Mouse (Mus musculus): Measurements from ENCODE around the gene Pparg. TPM values are rescaled to one million over a fixed set of nuclear protein-coding genes. Genes with fewer than 3 reads are reported as not detected.

Pparg gene
- total and polyA plus RNA-seq, 3 experiments, result not detected

- no peaks in the 10 kb centered on the region for H3K79me2 ChIP-seq (replicated peaks; ENCODE audit: control insufficient read depth, extremely low read depth, insufficient read depth, poor library complexity, severe bottlenecking)
- no peaks in the 10 kb centered on the region for H3K27me3 ChIP-seq (replicated peaks)
- dilution Hi-C loops (cut with MboI; ENCODE audit: extremely low pct_ligation_motif_present, extremely low pct_unique_long_range_greater_than_20kb, low sequenced_read_pairs) (no loop called here), in situ Hi-C loops (cut with MboI; ENCODE audit: low pct_ligation_motif_present, low pct_unique_long_range_greater_than_20kb, low sequenced_read_pairs) (loop anchor here (25.0 kb wide), 1 partner anchor 162 kb away; the partner anchor contains the start of gene Tsen2)
- no peak overlapping the region for H3K9ac ChIP-seq (ENCODE audit: insufficient read depth, low read depth)
- no peak overlapping the region for H3K4me2 ChIP-seq (ENCODE audit: insufficient read depth, low read depth, poor library complexity, severe bottlenecking)
- DNase-seq (ENCODE audit: extremely low read depth), result peak; percentile 5
- no peak overlapping the region for H3K27ac ChIP-seq (ENCODE audit: insufficient read depth, low read depth)
- no peaks in the 10 kb centered on the region for H3K36me3 ChIP-seq (replicated peaks in 1 of 2; ENCODE audit: control insufficient read depth in 1 of 2, insufficient read depth in 1 of 2, low read length in 1 of 2)
- H3K4me1 ChIP-seq (ENCODE audit: control insufficient read depth in 1 of 2, insufficient read depth in 2 of 2), result peaks cover 0 to 10% of the 10 kb centered on the region in 2 experiments; a peak in 1 of 4 replicates
- no peak overlapping the region for H3K4me3 ChIP-seq (replicated peaks in 1 of 3; ENCODE audit: low read depth in 2 of 3, low read length in 2 of 3, poor library complexity in 1 of 3)
- H3K9me3 ChIP-seq (replicated peaks; ENCODE audit: low read length), result no peaks in the 10 kb centered on the region
- TF ChIP-seq MAX (IDR thresholded peaks at IDR 0.05; ENCODE audit: low read length), result no peak
- no peak for TF ChIP-seq USF1 (IDR thresholded peaks at IDR 0.05; ENCODE audit: low read depth, low read length)
- no peak for TF ChIP-seq ZNF384 (IDR thresholded peaks at IDR 0.05; ENCODE audit: low read depth, low read length)
- no peak for TF ChIP-seq CHD2 (IDR thresholded peaks at IDR 0.05; ENCODE audit: low read length)
- TF ChIP-seq MAFK (IDR thresholded peaks at IDR 0.05; ENCODE audit: insufficient replicate concordance, low read length), result peak; percentile 27; the same call in 1 of the 2 replicates
Observed at GRCm38 (mm10) chr6:115374871-115375852, 14.4 kb downstream of the Pparg start.

GRCm38 (mm10) chr6:115380596-115380995 lies 19.8 kb downstream of the Pparg start:
- dilution Hi-C loops (cut with MboI; ENCODE audit: extremely low pct_ligation_motif_present, extremely low pct_unique_long_range_greater_than_20kb, low sequenced_read_pairs) (no loop called here), in situ Hi-C loops (cut with MboI; ENCODE audit: low pct_ligation_motif_present, low pct_unique_long_range_greater_than_20kb, low sequenced_read_pairs) (loop anchor here (25.0 kb wide), 1 partner anchor 157 kb away; the partner anchor contains the start of gene Tsen2)
- Histone ChIP-seq H3K36me3 (replicated peaks in 1 of 2; ENCODE audit: control insufficient read depth in 1 of 2, insufficient read depth in 1 of 2, low read length in 1 of 2) (no peaks in the 10 kb centered on the region), H3K79me2 (replicated peaks; ENCODE audit: control insufficient read depth, extremely low read depth, insufficient read depth, poor library complexity, severe bottlenecking) (no peaks in the 10 kb centered on the region), H3K4me3 (replicated peaks in 1 of 3; ENCODE audit: low read depth in 2 of 3, low read length in 2 of 3, poor library complexity in 1 of 3) (no peak overlapping the region), H3K4me1 (ENCODE audit: control insufficient read depth in 1 of 2, insufficient read depth in 2 of 2) (peaks cover 0 to 4% of the 10 kb centered on the region in 2 experiments; a peak in 1 of 4 replicates), H3K9me3 (replicated peaks; ENCODE audit: low read length) (no peaks in the 10 kb centered on the region), H3K27me3 (replicated peaks) (no peaks in the 10 kb centered on the region), H3K27ac (ENCODE audit: insufficient read depth, low read depth) (no peak overlapping the region), H3K9ac (ENCODE audit: insufficient read depth, low read depth) (no peak overlapping the region), H3K4me2 (ENCODE audit: insufficient read depth, low read depth, poor library complexity, severe bottlenecking) (no peak overlapping the region)
- TF ChIP-seq HCFC1 (IDR thresholded peaks at IDR 0.05; ENCODE audit: low read depth, low read length) (no peak), ETS1 (conservative IDR thresholded peaks at IDR 0.05; ENCODE audit: low read depth, low read length) (no peak), UBTF (IDR thresholded peaks at IDR 0.05; ENCODE audit: low read depth, low read length) (no peak), JUN (IDR thresholded peaks at IDR 0.05; ENCODE audit: insufficient read depth, low read depth, low read length) (no peak), ELF1 (IDR thresholded peaks at IDR 0.05; ENCODE audit: low read depth, low read length) (no peak), ZKSCAN1 (IDR thresholded peaks at IDR 0.05; ENCODE audit: borderline replicate concordance, low read depth, low read length) (no peak), POLR2AphosphoS2 (IDR thresholded peaks at IDR 0.05; ENCODE audit: low read depth, low read length) (no peak), CHD1 (IDR thresholded peaks at IDR 0.05; ENCODE audit: low read depth, low read length) (no peak), MAZ (IDR thresholded peaks at IDR 0.05; ENCODE audit: low read depth, low read length) (no peak), SMC3 (IDR thresholded peaks at IDR 0.05; ENCODE audit: low read depth, low read length) (no peak), E2F4 (IDR thresholded peaks at IDR 0.05; ENCODE audit: insufficient replicate concordance, low read depth, low read length) (no peak), CTCF (conservative IDR thresholded peaks at IDR 0.05 in 1 of 2, IDR thresholded peaks at IDR 0.05 in 1 of 2; ENCODE audit: low read depth in 2 of 2, low read length in 2 of 2) (no peak), MAX (IDR thresholded peaks at IDR 0.05; ENCODE audit: low read length) (no peak)
- no peak for DNase-seq (ENCODE audit: extremely low read depth)
